8 mouse cellular contexts compared by ENCODE assay signal in the genomic region with DNA sequence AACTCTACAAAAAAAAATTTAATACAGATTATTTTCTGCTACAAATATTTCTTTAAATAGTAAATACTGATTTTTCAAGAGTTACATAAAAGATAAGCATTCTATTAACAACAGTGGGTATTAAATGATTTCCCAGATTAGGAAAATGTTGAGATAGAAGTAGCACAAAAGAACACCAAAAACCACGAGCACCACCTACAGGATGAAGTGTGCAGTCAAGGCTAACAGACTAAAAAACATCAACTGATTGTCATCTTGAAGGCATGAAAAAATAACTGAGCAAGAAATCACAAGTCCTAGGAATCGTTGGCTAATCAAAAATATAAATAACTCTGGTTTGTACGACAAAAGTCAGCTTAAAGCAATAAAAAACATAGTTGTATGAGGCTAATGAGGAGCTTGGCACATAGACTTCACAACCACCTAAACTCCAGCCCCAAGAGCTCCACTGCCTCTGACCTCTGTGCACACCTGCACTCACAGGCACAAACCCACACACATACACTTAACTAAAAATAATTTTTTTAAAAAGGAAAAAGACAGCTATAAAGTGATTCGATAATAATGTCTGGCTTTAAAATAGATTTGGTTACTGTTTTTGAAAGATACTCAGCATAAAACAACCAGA. TPM values are rescaled to one million over a fixed set of nuclear protein-coding genes. Genes with fewer than 3 reads are reported as not detected.
DNase-seq lines count a peak whose midpoint lies in the region; ATAC-seq lines count a peak whose summit lies in the region.

No protein-coding gene starts in this region.

- peaks cover 3% of the 10 kb centered on the region; the same call in 1 of the 2 replicates for H3K27me3 ChIP-seq in hindbrain, embryonic 14.5 days (ENCODE audit: control insufficient read depth, insufficient read depth, low read length)

- 50% methylated on average over 4 of the region's 4 CpGs for WGBS in hindbrain, embryonic 14.5 days

- H3K9ac ChIP-seq in hindbrain, embryonic 14.5 days, result no peak overlapping the region

- no peak overlapping the region for H3K27ac ChIP-seq in hindbrain, embryonic 14.5 days

- peak; percentile 37 to 77 for DNase-seq in adrenal gland, adult (ENCODE audit: inconsistent age in 2 of 2, low spot score in 1 of 2)
- DNase-seq in adrenal gland, postnatal 4 days (ENCODE audit: low spot score in 2 of 2), result no peak
- peak; percentile 42 for DNase-seq in urinary bladder, postnatal 25 days (ENCODE audit: low spot score)
- no peak for DNase-seq in urinary bladder, postnatal 4 days (ENCODE audit: low spot score in 2 of 2)
- peak; percentile 23 for DNase-seq in embryo, embryonic 11.5 days (ENCODE audit: low read depth, low spot score)
- DNase-seq in hindbrain, embryonic 14.5 days (ENCODE audit: low spot score), result peak; percentile 83
- DNase-seq in left cerebral cortex, postnatal 4 days, result peak; percentile 46
- DNase-seq in retina, embryonic 14.5 days (ENCODE audit: low spot score), result peak; percentile 86

- intact Hi-C loops in left cerebral cortex, postnatal 4 days (cut with DNase I), result loop anchor here (5.0 to 10.0 kb wide), 2 partner anchors 112 to 190 kb away; no protein-coding TSS in a partner anchor

- no peak overlapping the region for H3K4me3 ChIP-seq in hindbrain, embryonic 14.5 days (replicated peaks; ENCODE audit: low read length)

- H3K9me3 ChIP-seq in hindbrain, embryonic 14.5 days (ENCODE audit: control insufficient read depth, low read length), result 0 out of 2 replicates have a peak, but pooled peaks cover 3% of the 10 kb centered on the region

- peaks cover 9% of the 10 kb centered on the region; the same call in 1 of the 2 replicates for H3K4me1 ChIP-seq in hindbrain, embryonic 14.5 days (replicated peaks; ENCODE audit: control insufficient read depth, insufficient read depth, low read length)

- no peak overlapping the region for H3K4me2 ChIP-seq in hindbrain, embryonic 14.5 days (replicated peaks)

- no peak for ATAC-seq in hindbrain, embryonic 14.5 days (ENCODE audit: low FRiP score)

- H3K36me3 ChIP-seq in hindbrain, embryonic 14.5 days (replicated peaks; ENCODE audit: control insufficient read depth, insufficient read depth), result no peaks in the 10 kb centered on the region

RNA-seq across cellular contexts. Expression of a gene that starts 35.3 kb away (rescaled TPM):
- 10 to 100 TPM; 25.2 to 25.5 TPM for total RNA-seq in adrenal gland, postnatal 4 days (2021)
- 18.1 and 19.2 TPM in 2 replicates for polyA plus RNA-seq in hindbrain, embryonic 14.5 days (2014; fragmentation: Nextera tagmentation; extraction: Ambion mirVana)
- total RNA-seq in left cerebral cortex, postnatal 4 days (2021), result 10 to 100 TPM; 27.6 to 29.4 TPM

Comparison
In these comparisons a context has a peak if more than half of its experiments do, and no peak if none do; other contexts are left out.
1. DNase-seq: peak in adrenal gland, adult (2 of 2), urinary bladder, postnatal 25 days (single experiment), embryo, embryonic 11.5 days (single experiment), hindbrain, embryonic 14.5 days (single experiment), left cerebral cortex, postnatal 4 days (single experiment) and retina, embryonic 14.5 days (single experiment); none in adrenal gland, postnatal 4 days (0 of 2) and urinary bladder, postnatal 4 days (0 of 2).